Mouse (Mus musculus): Measurements from ENCODE around the gene Nrl. TPM values are rescaled to one million over a fixed set of nuclear protein-coding genes. Genes with fewer than 3 reads are reported as not detected.

Gene Nrl
- polyA plus RNA-seq, 1 experiment from 2014 or later, result 0.26 TPM

- Histone ChIP-seq H3K27ac (replicated peaks) (no peak overlapping the region), H3K27me3 (replicated peaks) (peaks cover 11% of the 10 kb centered on the region), H3K4me2 (no peak overlapping the region), H3K9ac (replicated peaks) (no peak overlapping the region), H3K9me3 (replicated peaks) (no peaks in the 10 kb centered on the region), H3K36me3 (no peaks in the 10 kb centered on the region), H3K4me1 (no peaks in the 10 kb centered on the region), H3K4me3 (replicated peaks) (no peak overlapping the region)
- 94% methylated on average over 2 of the region's 2 CpGs for WGBS
- ATAC-seq (ENCODE audit: low FRiP score), result no peak
Observed at GRCm38 (mm10) chr14:55526674-55527073, 1.9 kb upstream of the Nrl start.

- no peak overlapping the region for H3K9ac ChIP-seq (replicated peaks)
- H3K9me3 ChIP-seq (replicated peaks), result no peaks in the 10 kb centered on the region
- no peak overlapping the region for H3K4me3 ChIP-seq (replicated peaks)
- H3K27ac ChIP-seq (replicated peaks), result no peak overlapping the region
- 54% methylated on average over 4 of the region's 4 CpGs for WGBS
- no peak overlapping the region for H3K4me2 ChIP-seq
- H3K36me3 ChIP-seq, result no peaks in the 10 kb centered on the region
- H3K27me3 ChIP-seq (replicated peaks), result peaks cover 6% of the 10 kb centered on the region
- H3K4me1 ChIP-seq, result peaks cover 19% of the 10 kb centered on the region; the same call in 1 of the 2 replicates
- ATAC-seq (ENCODE audit: low FRiP score), result no peak
Observed at GRCm38 (mm10) chr14:55524062-55524461, 719 bp downstream of the Nrl start.

- under 1% methylated on average over 61 of the region's 61 CpGs for WGBS
- Histone ChIP-seq H3K36me3 (no peaks in the 10 kb centered on the region), H3K4me1 (peaks cover 22% of the 10 kb centered on the region; the same call in 1 of the 2 replicates), H3K4me3 (replicated peaks) (peak overlapping the region; percentile 55), H3K9ac (replicated peaks) (peak overlapping the region; percentile 67), H3K4me2 (peak overlapping the region; percentile 92), H3K27me3 (replicated peaks) (peaks cover 8% of the 10 kb centered on the region), H3K27ac (replicated peaks) (peak overlapping the region; percentile 83), H3K9me3 (replicated peaks) (no peaks in the 10 kb centered on the region)
- ATAC-seq (ENCODE audit: low FRiP score), result peak; percentile 85
Observed at GRCm38 (mm10) chr14:55520451-55521361, 4.1 kb downstream of the Nrl start.

DNA sequence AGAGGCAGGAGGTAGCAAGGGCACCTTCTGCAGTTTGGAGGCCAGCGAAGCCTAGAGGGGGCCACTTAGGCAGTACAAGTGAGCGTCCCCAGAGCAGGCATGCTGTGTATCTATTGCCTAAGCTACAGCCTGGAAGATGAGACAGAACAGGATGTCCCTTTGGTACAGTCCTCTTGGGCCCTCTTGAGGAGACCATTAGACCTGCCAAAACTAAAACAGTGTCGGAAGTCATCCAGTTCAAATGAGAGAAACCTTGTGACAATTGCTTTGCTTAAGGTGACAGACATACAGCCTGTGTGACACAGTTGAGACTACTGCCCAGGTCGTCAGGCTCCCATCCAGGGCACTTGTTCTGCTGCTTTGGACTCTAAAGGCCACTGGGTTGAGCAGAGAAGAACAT, 5.2 kb downstream of the Nrl start:
- Histone ChIP-seq H3K36me3 (no peaks in the 10 kb centered on the region), H3K4me2 (peak overlapping the region; percentile 92), H3K4me1 (peaks cover 22% of the 10 kb centered on the region; the same call in 1 of the 2 replicates), H3K27ac (replicated peaks) (no peak overlapping the region), H3K9me3 (replicated peaks) (no peaks in the 10 kb centered on the region), H3K9ac (replicated peaks) (no peak overlapping the region), H3K27me3 (replicated peaks) (peaks cover 9% of the 10 kb centered on the region), H3K4me3 (replicated peaks) (no peak overlapping the region)
- WGBS, result 58% methylated on average over 4 of the region's 4 CpGs
- ATAC-seq (ENCODE audit: low FRiP score), result no peak

DNA sequence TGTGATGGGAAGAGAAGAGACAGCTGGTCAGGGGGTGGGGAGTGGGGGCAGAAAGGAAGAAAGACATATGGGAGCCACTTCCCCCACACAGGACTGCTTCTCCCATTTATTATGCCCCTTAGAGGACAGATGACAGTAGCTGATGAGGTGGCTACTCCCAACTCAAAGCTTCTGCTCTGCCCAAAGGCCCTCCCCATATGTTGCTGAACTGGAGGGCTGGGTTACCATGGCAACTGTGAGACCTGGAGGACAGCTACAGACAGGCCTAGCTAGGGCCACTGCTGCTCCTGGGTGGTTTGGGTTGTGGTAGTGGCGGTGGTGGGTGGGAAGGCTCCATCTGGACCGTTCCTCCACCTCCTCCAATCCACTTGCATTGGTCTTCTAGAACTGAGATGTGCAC, 5.9 kb downstream of the Nrl start:
- Histone ChIP-seq H3K9me3 (replicated peaks) (no peaks in the 10 kb centered on the region), H3K27ac (replicated peaks) (no peak overlapping the region), H3K27me3 (replicated peaks) (peaks cover 9% of the 10 kb centered on the region), H3K9ac (replicated peaks) (no peak overlapping the region), H3K4me1 (peaks cover 22% of the 10 kb centered on the region; the same call in 1 of the 2 replicates), H3K4me2 (no peak overlapping the region), H3K4me3 (replicated peaks) (no peak overlapping the region), H3K36me3 (no peaks in the 10 kb centered on the region)
- WGBS, result 35% methylated on average over 2 of the region's 2 CpGs
- peak; percentile 22; the same call in 1 of the 2 replicates for ATAC-seq (ENCODE audit: low FRiP score)

GRCm38 (mm10) chr14:55515846-55516245, 8.9 kb downstream of the Nrl start:
- 90% methylated on average over 4 of the region's 4 CpGs for whole genome bisulfite sequencing
- no peak for ATAC-seq (ENCODE audit: low FRiP score)
- H3K4me1 ChIP-seq, result peaks cover 27% of the 10 kb centered on the region; the same call in 1 of the 2 replicates

DNA sequence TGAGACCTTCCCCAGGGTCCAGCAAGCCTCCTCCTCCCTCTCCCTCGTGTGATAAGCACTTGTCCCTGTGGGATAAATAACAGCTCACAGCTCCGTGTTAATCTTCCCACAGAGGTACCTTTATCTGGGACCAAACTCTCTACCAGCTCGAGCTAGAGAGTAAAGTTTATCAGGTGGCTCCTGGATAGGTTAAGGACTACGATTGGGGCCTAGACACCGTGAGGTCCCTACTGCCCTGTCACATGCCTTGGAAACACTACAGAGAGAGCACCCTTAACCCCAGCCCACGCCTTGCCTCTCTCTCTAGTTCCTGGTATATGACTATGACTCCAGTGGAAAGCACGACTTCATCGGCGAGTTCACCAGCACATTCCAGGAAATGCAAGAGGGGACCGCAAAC, 10.9 kb downstream of the Nrl start:
- 71% methylated on average over 10 of the region's 10 CpGs for WGBS
- no peak overlapping the region for H3K4me3 ChIP-seq (replicated peaks)
- no peak for ATAC-seq (ENCODE audit: low FRiP score)
- peaks cover 21% of the 10 kb centered on the region; the same call in 1 of the 2 replicates for H3K4me1 ChIP-seq
- H3K9ac ChIP-seq (replicated peaks), result no peak overlapping the region
- H3K27ac ChIP-seq (replicated peaks), result no peak overlapping the region
- no peak overlapping the region for H3K4me2 ChIP-seq
- no peaks in the 10 kb centered on the region for H3K9me3 ChIP-seq (replicated peaks)
- 0 out of 2 replicates have a peak, but pooled peaks cover 2% of the 10 kb centered on the region for H3K27me3 ChIP-seq (replicated peaks)
- no peaks in the 10 kb centered on the region for H3K36me3 ChIP-seq

More at GRCm38 (mm10) chr14:55515846-55516245, 8.9 kb downstream of the Nrl start:
- Histone ChIP-seq H3K27me3 (replicated peaks) (0 out of 2 replicates have a peak, but pooled peaks cover 2% of the 10 kb centered on the region), H3K4me2 (no peak overlapping the region), H3K36me3 (no peaks in the 10 kb centered on the region), H3K4me3 (replicated peaks) (no peak overlapping the region), H3K27ac (replicated peaks) (no peak overlapping the region), H3K9ac (replicated peaks) (no peak overlapping the region), H3K9me3 (replicated peaks) (no peaks in the 10 kb centered on the region)

GRCm38 (mm10) chr14:55511037-55511436, 13.7 kb downstream of the Nrl start:
- WGBS, result 62% methylated on average over 7 of the region's 7 CpGs
- no peaks in the 10 kb centered on the region for H3K9me3 ChIP-seq (replicated peaks)
- H3K4me3 ChIP-seq (replicated peaks), result peak overlapping the region; percentile 2; the same call in 1 of the 2 replicates
- H3K27ac ChIP-seq (replicated peaks), result no peak overlapping the region
- peak overlapping the region; percentile 19 for H3K4me2 ChIP-seq
- H3K36me3 ChIP-seq, result 0 out of 2 replicates have a peak, but pooled peaks cover 11% of the 10 kb centered on the region
- no peak overlapping the region for H3K9ac ChIP-seq (replicated peaks)
- H3K27me3 ChIP-seq (replicated peaks), result 0 out of 2 replicates have a peak, but pooled peaks cover 2% of the 10 kb centered on the region
- peaks cover 19% of the 10 kb centered on the region; the same call in 1 of the 2 replicates for H3K4me1 ChIP-seq
- ATAC-seq (ENCODE audit: low FRiP score), result peak; percentile 25; the same call in 1 of the 2 replicates

DNA sequence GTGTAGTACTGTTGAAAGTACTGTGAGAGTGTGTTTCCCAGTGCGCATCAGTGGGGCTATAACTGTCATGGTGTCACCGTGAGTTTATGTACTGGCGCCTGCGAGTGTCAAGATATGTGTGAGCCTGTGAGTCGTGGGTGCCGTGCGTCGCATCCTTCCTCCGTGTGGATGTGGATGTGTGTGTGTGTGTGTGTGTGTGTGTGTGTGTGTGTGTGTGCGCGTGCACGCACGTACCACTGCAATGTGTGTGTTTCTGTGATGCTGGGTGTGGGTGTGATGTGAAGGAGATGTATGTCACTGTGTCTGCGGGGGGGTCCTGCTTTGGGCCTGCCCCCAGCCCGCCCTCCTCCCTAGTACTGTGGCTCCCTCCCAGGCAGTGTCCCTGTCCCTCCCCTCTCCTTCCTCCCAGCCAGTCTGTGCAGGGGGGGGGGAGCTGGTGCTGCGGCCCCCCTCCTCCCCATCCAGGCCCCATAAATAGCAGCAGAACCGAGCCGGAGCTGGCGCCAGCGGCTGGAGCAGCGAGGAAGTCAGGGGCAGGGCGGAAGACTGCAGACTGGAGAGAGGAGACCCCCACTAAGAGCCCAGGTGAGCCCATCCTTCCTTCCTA, 14.6 kb downstream of the Nrl start, which contains the start of gene Cpne6:
TSS of gene Cpne6 (plus strand) at position 321 of the 607 bp plus-strand sequence.
- H3K4me2 ChIP-seq, result peak within 1 kb of the TSS; percentile 19
- H3K4me3 ChIP-seq (replicated peaks), result peak within 1 kb of the TSS; percentile 2; the same call in 1 of the 2 replicates
- H3K27me3 ChIP-seq (replicated peaks), result no peaks in the 10 kb centered on the region
- peaks cover 19% of the 10 kb centered on the region; the same call in 1 of the 2 replicates for H3K4me1 ChIP-seq
- H3K9me3 ChIP-seq (replicated peaks), result no peaks in the 10 kb centered on the region
- ATAC-seq (ENCODE audit: low FRiP score), result peak; percentile 50
- peaks cover 12% of the 10 kb centered on the region; the same call in 1 of the 2 replicates for H3K36me3 ChIP-seq
- no peak within 1 kb of the TSS for H3K9ac ChIP-seq (replicated peaks)
- 59% methylated on average over 21 of the region's 22 CpGs for WGBS
- H3K27ac ChIP-seq (replicated peaks), result no peak within 1 kb of the TSS

GRCm38 (mm10) chr14:55509540-55509939, 15.2 kb downstream of the Nrl start:
- Histone ChIP-seq H3K9ac (replicated peaks) (no peak overlapping the region), H3K4me1 (peaks cover 19% of the 10 kb centered on the region; the same call in 1 of the 2 replicates), H3K27ac (replicated peaks) (no peak overlapping the region), H3K27me3 (replicated peaks) (no peaks in the 10 kb centered on the region), H3K36me3 (peaks cover 13% of the 10 kb centered on the region; the same call in 1 of the 2 replicates), H3K4me2 (no peak overlapping the region), H3K4me3 (replicated peaks) (no peak overlapping the region), H3K9me3 (replicated peaks) (no peaks in the 10 kb centered on the region)
- ATAC-seq (ENCODE audit: low FRiP score), result no peak
- 74% methylated on average over 10 of the region's 10 CpGs for WGBS

- Histone ChIP-seq H3K36me3 (peaks cover 22% of the 10 kb centered on the region), H3K27ac (replicated peaks) (no peak overlapping the region), H3K9ac (replicated peaks) (no peak overlapping the region), H3K9me3 (replicated peaks) (no peaks in the 10 kb centered on the region), H3K4me2 (no peak overlapping the region), H3K27me3 (replicated peaks) (no peaks in the 10 kb centered on the region), H3K4me3 (replicated peaks) (no peak overlapping the region), H3K4me1 (peaks cover 19% of the 10 kb centered on the region; the same call in 1 of the 2 replicates)
- no peak for ATAC-seq (ENCODE audit: low FRiP score)
- WGBS, result 57% methylated on average over 7 of the region's 7 CpGs
Observed at GRCm38 (mm10) chr14:55507801-55508200, 17.0 kb downstream of the Nrl start.

All from neural tube, embryonic 15.5 days (tissue).